Mouse (Mus musculus) heart, postnatal 0 days (tissue): ENCODE results near the gene Polk. TPM values are rescaled to one million over a fixed set of nuclear protein-coding genes. Genes with fewer than 3 reads are reported as not detected.

Experiments
- ATAC-seq: fragments of 200-750 bp; cut with Nextera tagmentation; 2 replicates; pipeline ENCODE4 v1.8.0; 2017; ENCODE audit warnings: low read depth, moderate number of reproducible peaks, moderate library complexity; ENCODE audit not compliant: insufficient read depth
- DNase-seq: peaks from one replicate; pipeline ENCODE4 v3.0.0-alpha.2; 2016; ENCODE audit warnings: low spot score
- H3K27ac ChIP-seq: fragments of 300-500 bp; sonication (generic); 2 replicates; pipeline ENCODE4 v1.5.1; 2014; ENCODE audit warnings: low read depth, mild to moderate bottlenecking
- H3K27me3 ChIP-seq: fragments of 300-500 bp; sonication (generic); 2 replicates; pipeline ENCODE4 v1.6.1; 2014; ENCODE audit warnings: low read length, mixed read lengths; ENCODE audit not compliant: control insufficient read depth, insufficient read depth
- H3K36me3 ChIP-seq: fragments of 300-500 bp; sonication (generic); replicated peaks from 2 replicates; pipeline ENCODE4 v1.6.1; 2014; ENCODE audit warnings: low read length, mixed read lengths; ENCODE audit not compliant: control insufficient read depth, insufficient read depth
- H3K4me1 ChIP-seq: fragments of 300-500 bp; sonication (generic); 2 replicates; pipeline ENCODE4 v1.6.1; 2014; ENCODE audit warnings: antibody characterized with exemption; ENCODE audit not compliant: control insufficient read depth, insufficient read depth
- H3K4me2 ChIP-seq: fragments of 300-500 bp; sonication (generic); 2 replicates; pipeline ENCODE4 v1.6.1; 2014; ENCODE audit warnings: low read depth, mild to moderate bottlenecking, low read length, moderate library complexity
- H3K4me3 ChIP-seq: fragments of 300-500 bp; sonication (generic); 2 replicates; pipeline ENCODE4 v1.5.1; 2014; ENCODE audit warnings: low read depth, low read length
- H3K9ac ChIP-seq: fragments of 300-500 bp; sonication (generic); replicated peaks from 2 replicates; pipeline ENCODE4 v1.6.1; 2014; ENCODE audit warnings: low read depth, low read length, mixed read lengths
- H3K9me3 ChIP-seq: fragments of 300-500 bp; sonication (generic); replicated peaks from 2 replicates; pipeline ENCODE4 v1.6.1; 2016; ENCODE audit warnings: low read length; ENCODE audit not compliant: control insufficient read depth
- CTCF ChIP-seq: IDR thresholded peaks from 2 replicates; pipeline ENCODE4 v1.5.1; 2016; ENCODE audit warnings: antibody characterized with exemption, control low read depth, low read depth
- EP300 ChIP-seq: IDR thresholded peaks from 2 replicates; pipeline ENCODE4 v1.6.1; 2016; ENCODE audit warnings: antibody characterized with exemption, low read depth
- WGBS: fragments of 180-500 bp; shearing (Covaris S2); extraction: QIAGEN DNeasy Blood & Tissue Kit; methylation state at CpG from one replicate; pipeline ENCODE4 v1.1.7; 2014; 5-methylcytosine and 5-hydroxymethylcytosine counted together
- polyA plus RNA-seq: library from polyadenylated mRNA; unstranded; fragments of >200 nt; fragmentation: Nextera tagmentation; extraction: Ambion mirVana; gene quantifications from 2 replicates; pipeline ENCODE4 v1.2.1, GENCODE M21; 2015
- total RNA-seq: library from RNA; depleted of rRNA; stranded (reverse); fragments of >200 nt; gene quantifications from 2 replicates; pipeline ENCODE4 v1.2.3, GENCODE M21; 2014; ENCODE audit warnings: low replicate concordance

Polk gene
- total and polyA plus RNA-seq, 2 experiments from 2014 or later = 2.8 to 6.5 TPM

DNA sequence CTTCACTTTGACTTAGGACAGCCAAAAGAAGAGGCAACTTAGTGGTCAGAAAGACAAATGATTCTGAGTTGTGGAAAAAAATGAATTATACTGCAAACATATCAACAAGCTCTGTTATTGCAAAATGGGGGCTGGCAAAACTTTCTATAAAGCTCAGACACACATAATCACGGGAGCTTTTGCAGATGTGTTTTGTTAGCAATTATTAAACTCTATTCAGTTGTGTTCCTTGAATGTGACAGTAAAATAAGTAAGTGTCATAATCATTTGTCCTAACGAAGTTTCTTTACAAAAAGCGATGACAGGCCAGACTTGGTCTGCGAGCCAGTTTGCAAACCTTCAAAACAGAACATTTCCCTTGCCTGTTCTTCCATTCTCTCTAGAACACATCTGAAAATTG lies 34.8 kb downstream of the Polk start:
- no peak overlapping the region for H3K4me2 ChIP-seq
- no peaks in the 10 kb centered on the region for H3K27me3 ChIP-seq
- H3K4me3 ChIP-seq = no peak overlapping the region
- WGBS = 83% methylated on average over 4 of the region's 4 CpGs
- ATAC-seq = no peak
- no peak for DNase-seq
- no peaks in the 10 kb centered on the region for H3K9me3 ChIP-seq
- TF ChIP-seq CTCF = no peak
- no peak for TF ChIP-seq EP300
- no peak overlapping the region for H3K27ac ChIP-seq
- no peak overlapping the region for H3K9ac ChIP-seq
- peaks cover 13% of the 10 kb centered on the region; the same call in 1 of the 2 replicates for H3K4me1 ChIP-seq
- H3K36me3 ChIP-seq = no peaks in the 10 kb centered on the region

GRCm38 (mm10) chr13:96506313-96506712 lies 36.1 kb downstream of the Polk start:
- ATAC-seq (no peak), DNase-seq (no peak)
- Histone ChIP-seq H3K27ac (no peak overlapping the region), H3K4me3 (no peak overlapping the region), H3K36me3 (no peaks in the 10 kb centered on the region), H3K9ac (no peak overlapping the region), H3K4me1 (peaks cover 7% of the 10 kb centered on the region; the same call in 1 of the 2 replicates), H3K27me3 (no peaks in the 10 kb centered on the region), H3K4me2 (no peak overlapping the region), H3K9me3 (no peaks in the 10 kb centered on the region)
- WGBS = 57% methylated on average over 6 of the region's 6 CpGs
- TF ChIP-seq CTCF = no peak
- TF ChIP-seq EP300 = no peak

GRCm38 (mm10) chr13:96505661-96506060 lies 36.7 kb downstream of the Polk start:
- H3K36me3 ChIP-seq = no peaks in the 10 kb centered on the region; the same call in 1 of the 2 replicates
- TF ChIP-seq CTCF = no peak
- TF ChIP-seq EP300 = no peak
- 73% methylated on average over 4 of the region's 4 CpGs for WGBS
- DNase-seq = no peak
- H3K27ac ChIP-seq = no peak overlapping the region
- no peak overlapping the region for H3K4me3 ChIP-seq
- no peaks in the 10 kb centered on the region for H3K27me3 ChIP-seq
- ATAC-seq = no peak
- H3K4me2 ChIP-seq = no peak overlapping the region
- peaks cover 7% of the 10 kb centered on the region; the same call in 1 of the 2 replicates for H3K4me1 ChIP-seq
- H3K9ac ChIP-seq = no peak overlapping the region
- H3K9me3 ChIP-seq = no peaks in the 10 kb centered on the region

GRCm38 (mm10) chr13:96499891-96500290 lies 42.5 kb downstream of the Polk start:
- H3K4me1 ChIP-seq = peaks cover 5% of the 10 kb centered on the region; the same call in 1 of the 2 replicates
- no peak for ATAC-seq
- no peaks in the 10 kb centered on the region for H3K27me3 ChIP-seq
- no peak overlapping the region for H3K4me2 ChIP-seq
- no peak for DNase-seq
- 85% methylated on average over 2 of the region's 2 CpGs for WGBS
- no peak overlapping the region for H3K27ac ChIP-seq
- H3K4me3 ChIP-seq = no peak overlapping the region
- no peaks in the 10 kb centered on the region for H3K9me3 ChIP-seq
- peaks cover 12% of the 10 kb centered on the region for H3K36me3 ChIP-seq
- H3K9ac ChIP-seq = no peak overlapping the region
- TF ChIP-seq CTCF (no peak), EP300 (no peak)

DNA sequence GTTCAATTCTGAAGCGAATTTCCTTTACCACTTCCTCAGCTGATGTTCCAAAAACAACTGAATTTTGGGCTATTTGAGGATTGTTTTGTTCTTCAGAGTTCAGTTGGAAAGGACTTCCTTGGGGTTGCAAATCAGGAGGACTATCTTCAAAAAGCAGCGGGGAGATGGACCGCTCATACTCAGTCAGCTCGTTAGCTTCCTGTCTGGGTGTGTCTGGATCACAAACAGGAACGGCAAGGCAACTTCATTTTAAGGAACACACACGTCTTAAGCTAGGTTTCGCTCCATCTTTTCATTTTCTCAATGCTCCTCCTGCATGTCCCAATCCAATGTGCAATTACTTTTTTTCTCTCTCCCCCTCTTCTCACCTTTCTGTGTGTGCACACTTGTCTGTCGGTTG lies 45.7 kb downstream of the Polk start:
- H3K36me3 ChIP-seq = peaks cover 14% of the 10 kb centered on the region
- DNase-seq (no peak), ATAC-seq (no peak)
- TF ChIP-seq CTCF (no peak), EP300 (no peak)
- H3K4me2 ChIP-seq = no peak overlapping the region
- H3K9ac ChIP-seq = no peak overlapping the region
- H3K4me1 ChIP-seq = no peaks in the 10 kb centered on the region
- no peak overlapping the region for H3K4me3 ChIP-seq
- no peaks in the 10 kb centered on the region for H3K27me3 ChIP-seq
- H3K9me3 ChIP-seq = no peaks in the 10 kb centered on the region
- H3K27ac ChIP-seq = no peak overlapping the region
- 66% methylated on average over 8 of the region's 8 CpGs for WGBS

GRCm38 (mm10) chr13:96490433-96490832 lies 51.9 kb downstream of the Polk start, which contains the start of gene Gm17622:
TSS of gene Gm17622 (plus strand) at chr13:96490733.
- Histone ChIP-seq H3K27me3 (no peaks in the 10 kb centered on the region), H3K27ac (no peak within 1 kb of the TSS), H3K4me2 (no peak within 1 kb of the TSS), H3K4me3 (no peak within 1 kb of the TSS), H3K36me3 (peaks cover 22% of the 10 kb centered on the region), H3K9me3 (0 out of 2 replicates have a peak, but pooled peaks cover 3% of the 10 kb centered on the region), H3K4me1 (no peaks in the 10 kb centered on the region), H3K9ac (no peak within 1 kb of the TSS)
- TF ChIP-seq EP300 = no peak
- TF ChIP-seq CTCF = no peak
- ATAC-seq (no peak), DNase-seq (no peak)
- 95% methylated on average over 3 of the region's 3 CpGs for WGBS
